In genomic region chr7:57386517-57387340, GRCm38 (mm10) we compare ENCODE assay signal across 8 mouse cellular contexts. TPM values are rescaled to one million over a fixed set of nuclear protein-coding genes. Genes with fewer than 3 reads are reported as not detected.
DNase-seq lines count a peak whose midpoint lies in the region; ATAC-seq and TF ChIP-seq lines count a peak whose summit lies in the region.

Gene Gabrg3 (minus strand): TSS chr7:57387188.

- peaks cover 3% of the 10 kb centered on the region for H3K27me3 ChIP-seq in ES-Bruce4 (ENCODE audit: control insufficient read depth, insufficient read depth, low read length, poor library complexity, severe bottlenecking)
- peaks cover 36% of the 10 kb centered on the region for H3K27me3 ChIP-seq in embryonic facial prominence, embryonic 14.5 days (replicated peaks; ENCODE audit: control insufficient read depth, insufficient read depth, low read length)
- H3K27me3 ChIP-seq in intestine, embryonic 16.5 days (replicated peaks; ENCODE audit: control insufficient read depth, insufficient read depth, low read length), result peaks cover 12% of the 10 kb centered on the region; the same call in 1 of the 2 replicates
- H3K27me3 ChIP-seq in liver, embryonic 14.5 days (ENCODE audit: control insufficient read depth, insufficient read depth, low read length), result peaks cover 13% of the 10 kb centered on the region
- peaks cover 9% of the 10 kb centered on the region for H3K27me3 ChIP-seq in small intestine, adult 2 months (ENCODE audit: control insufficient read depth, insufficient read depth, low read length)

- TF ChIP-seq POLR2A in ES-Bruce4 (IDR thresholded peaks at IDR 0.05; ENCODE audit: insufficient read depth, low read length), result no peak
- no peak for TF ChIP-seq POLR2A in small intestine, adult 2 months (IDR thresholded peaks at IDR 0.05; ENCODE audit: low read depth, low read length)

- TF ChIP-seq EP300 in ES-Bruce4 (IDR thresholded peaks at IDR 0.05; ENCODE audit: insufficient read depth, low read depth, low read length), result no peak
- TF ChIP-seq EP300 in liver, embryonic 14.5 days (IDR thresholded peaks at IDR 0.05; ENCODE audit: low read depth), result no peak

- ATAC-seq in embryonic facial prominence, embryonic 14.5 days (ENCODE audit: low read depth), result peak; percentile 55
- ATAC-seq in intestine, embryonic 16.5 days, result peak; percentile 81
- ATAC-seq in liver, embryonic 14.5 days (ENCODE audit: insufficient read depth), result no peak

- TF ChIP-seq CTCF in ES-Bruce4 (IDR thresholded peaks at IDR 0.05; ENCODE audit: low read depth, low read length), result peak; percentile 31
- no peak for TF ChIP-seq CTCF in liver, embryonic 14.5 days (IDR thresholded peaks at IDR 0.05; ENCODE audit: low read depth)
- no peak for TF ChIP-seq CTCF in small intestine, adult 2 months (IDR thresholded peaks at IDR 0.05; ENCODE audit: extremely low read depth, insufficient read length, insufficient replicate concordance, low read depth, low read length)

- peak within 1 kb of the TSS; percentile 93 for H3K4me2 ChIP-seq in embryonic facial prominence, embryonic 14.5 days (ENCODE audit: low read depth, low read length)
- H3K4me2 ChIP-seq in intestine, embryonic 16.5 days (ENCODE audit: low read depth, low read length), result peak within 1 kb of the TSS; percentile 91
- H3K4me2 ChIP-seq in liver, embryonic 14.5 days (ENCODE audit: low read depth), result peak within 1 kb of the TSS; percentile 20; the same call in 1 of the 2 replicates

- H3K9ac ChIP-seq in ES-Bruce4 (ENCODE audit: low read depth, poor library complexity, severe bottlenecking), result peak within 1 kb of the TSS; percentile 22
- peak within 1 kb of the TSS; percentile 55 for H3K9ac ChIP-seq in embryonic facial prominence, embryonic 14.5 days (ENCODE audit: low read depth, low read length)
- H3K9ac ChIP-seq in intestine, embryonic 16.5 days (ENCODE audit: low read depth, low read length), result peak within 1 kb of the TSS; percentile 55
- H3K9ac ChIP-seq in liver, embryonic 14.5 days (replicated peaks), result no peak within 1 kb of the TSS

- under 1% methylated on average over 33 of the region's 71 CpGs for WGBS in embryonic facial prominence, embryonic 14.5 days
- WGBS in intestine, embryonic 16.5 days, result 1% methylated on average over 69 of the region's 71 CpGs
- WGBS in liver, embryonic 14.5 days (ENCODE audit: insufficient replicate concordance), result under 1% methylated on average over 59 of the region's 71 CpGs
- WGBS in small intestine, adult 2 months, result 4% methylated on average over 65 of the region's 71 CpGs

- no peaks in the 10 kb centered on the region for H3K9me3 ChIP-seq in ES-Bruce4 (replicated peaks; ENCODE audit: control insufficient read depth, insufficient read depth, low read length, poor library complexity, severe bottlenecking)
- no peaks in the 10 kb centered on the region for H3K9me3 ChIP-seq in embryonic facial prominence, embryonic 14.5 days (ENCODE audit: control insufficient read depth, low read length)
- no peaks in the 10 kb centered on the region for H3K9me3 ChIP-seq in intestine, embryonic 16.5 days (ENCODE audit: control insufficient read depth, low read length)
- no peaks in the 10 kb centered on the region for H3K9me3 ChIP-seq in liver, embryonic 14.5 days (ENCODE audit: control insufficient read depth, low read length)

- no peaks in the 10 kb centered on the region for H3K4me1 ChIP-seq in ES-Bruce4 (ENCODE audit: control insufficient read depth, insufficient read depth, low read length)
- no peaks in the 10 kb centered on the region for H3K4me1 ChIP-seq in embryonic facial prominence, embryonic 14.5 days (ENCODE audit: control insufficient read depth, insufficient read depth, low read length)
- H3K4me1 ChIP-seq in intestine, embryonic 16.5 days (ENCODE audit: control insufficient read depth, insufficient read depth, low read length), result 0 out of 2 replicates have a peak, but pooled peaks cover 3% of the 10 kb centered on the region
- H3K4me1 ChIP-seq in liver, embryonic 14.5 days (replicated peaks; ENCODE audit: control insufficient read depth in 2 of 2, insufficient read depth in 2 of 2, low read length in 1 of 2), result no peaks in the 10 kb centered on the region
- H3K4me1 ChIP-seq in small intestine, adult 2 months (ENCODE audit: control insufficient read depth, insufficient read depth, insufficient read length, low read length), result no peaks in the 10 kb centered on the region

- H3K4me3 ChIP-seq in ES-Bruce4 (ENCODE audit: low read depth, low read length), result peak within 1 kb of the TSS; percentile 69
- H3K4me3 ChIP-seq in embryonic facial prominence, embryonic 14.5 days (ENCODE audit: low read depth, low read length), result peak within 1 kb of the TSS; percentile 54
- H3K4me3 ChIP-seq in intestine, embryonic 16.5 days (ENCODE audit: low read length), result peak within 1 kb of the TSS; percentile 51
- H3K4me3 ChIP-seq in liver, embryonic 14.5 days (ENCODE audit: insufficient read depth in 1 of 2, low read depth in 2 of 2, low read length in 2 of 2), result no peak within 1 kb of the TSS
- H3K4me3 ChIP-seq in small intestine, adult 2 months (ENCODE audit: low read depth, low read length), result peak within 1 kb of the TSS; percentile 16; the same call in 1 of the 2 replicates

- DNase-seq in cerebellum, adult 18-20 months, result peak; percentile 3 to 4
- no peak for DNase-seq in cerebellum, adult 9-11 months
- peak; percentile 30 for DNase-seq in embryonic facial prominence, embryonic 14.5 days (ENCODE audit: low spot score)
- no peak for DNase-seq in liver, embryonic 14.5 days (ENCODE audit: low read depth in 3 of 3, low spot score in 3 of 3)
- no peak for DNase-seq in gastrocnemius, adult 18-20 months (ENCODE audit: low spot score)

- H3K27ac ChIP-seq in ES-Bruce4 (ENCODE audit: insufficient read depth, low read length), result no peak within 1 kb of the TSS
- H3K27ac ChIP-seq in embryonic facial prominence, embryonic 14.5 days (replicated peaks; ENCODE audit: low read depth, low read length), result no peak within 1 kb of the TSS
- no peak within 1 kb of the TSS for H3K27ac ChIP-seq in intestine, embryonic 16.5 days (ENCODE audit: low read length)
- H3K27ac ChIP-seq in liver, embryonic 14.5 days, result no peak within 1 kb of the TSS
- H3K27ac ChIP-seq in small intestine, adult 2 months (ENCODE audit: insufficient read depth, low read depth, low read length), result no peak within 1 kb of the TSS

- H3K36me3 ChIP-seq in ES-Bruce4 (ENCODE audit: control insufficient read depth, insufficient read depth, low read length, poor library complexity, severe bottlenecking), result no peaks in the 10 kb centered on the region
- no peaks in the 10 kb centered on the region for H3K36me3 ChIP-seq in embryonic facial prominence, embryonic 14.5 days (ENCODE audit: control insufficient read depth, insufficient read depth, low read length)
- H3K36me3 ChIP-seq in intestine, embryonic 16.5 days (ENCODE audit: control insufficient read depth, insufficient read depth, low read length), result no peaks in the 10 kb centered on the region
- no peaks in the 10 kb centered on the region for H3K36me3 ChIP-seq in liver, embryonic 14.5 days (replicated peaks; ENCODE audit: control insufficient read depth, insufficient read depth, low read depth)
- H3K36me3 ChIP-seq in small intestine, adult 2 months (ENCODE audit: control insufficient read depth, insufficient read depth, low read length), result no peaks in the 10 kb centered on the region

RNA-seq across cellular contexts. Expression of gene Gabrg3, which starts in this region (rescaled TPM):
- not detected in 2 replicates for polyA plus RNA-seq in ES-Bruce4 (2011; ENCODE audit: insufficient read depth, insufficient read length, low read depth, missing spikeins)
- polyA plus RNA-seq in embryonic facial prominence, embryonic 14.5 days (2014; fragmentation: Nextera tagmentation; extraction: Ambion mirVana), result 0.77 and 0.96 TPM in 2 replicates
- polyA plus RNA-seq in intestine, embryonic 16.5 days (2015; fragmentation: Nextera tagmentation; extraction: Ambion mirVana), result 0.59 and 0.75 TPM in 2 replicates
- polyA plus RNA-seq in liver, embryonic 14.5 days (2012; rRNA removed), result 0.01 and 0.03 TPM in 2 replicates
- not detected in 2 replicates for polyA plus RNA-seq in liver, embryonic 14.5 days (2014; fragmentation: Nextera tagmentation; extraction: Ambion mirVana)
- 0.05 and 0.06 TPM in 2 replicates for polyA plus RNA-seq in small intestine, adult 2 months (2012; rRNA removed)
- not detected for total RNA-seq in gastrocnemius, adult 18-20 months (2021)

Comparison
In these comparisons a context has a peak if more than half of its experiments do, and no peak if none do; other contexts are left out.
1. DNase-seq: peak in cerebellum, adult 18-20 months (2 of 2); none in cerebellum, adult 9-11 months (single experiment), liver, embryonic 14.5 days (0 of 3) and gastrocnemius, adult 18-20 months (single experiment).
2. Peak in DNase-seq, ATAC-seq, H3K4me3 ChIP-seq, H3K9ac ChIP-seq and H3K4me2 ChIP-seq in embryonic facial prominence, embryonic 14.5 days; RNA of the gene not detected or under 1 TPM.
3. Peak in ATAC-seq, H3K4me3 ChIP-seq, H3K9ac ChIP-seq and H3K4me2 ChIP-seq in intestine, embryonic 16.5 days; RNA of the gene not detected or under 1 TPM.
4. H3K4me3 ChIP-seq: peak in ES-Bruce4 (single experiment) and small intestine, adult 2 months (single experiment); none in liver, embryonic 14.5 days (0 of 2).
5. H3K4me2 ChIP-seq: peak in every context shown above with its lines; median percentile 93 in embryonic facial prominence, embryonic 14.5 days; 91 in intestine, embryonic 16.5 days; 20 in liver, embryonic 14.5 days.